Mouse (Mus musculus): ENCODE results near the gene Eri3.

Eri3 gene

DNA sequence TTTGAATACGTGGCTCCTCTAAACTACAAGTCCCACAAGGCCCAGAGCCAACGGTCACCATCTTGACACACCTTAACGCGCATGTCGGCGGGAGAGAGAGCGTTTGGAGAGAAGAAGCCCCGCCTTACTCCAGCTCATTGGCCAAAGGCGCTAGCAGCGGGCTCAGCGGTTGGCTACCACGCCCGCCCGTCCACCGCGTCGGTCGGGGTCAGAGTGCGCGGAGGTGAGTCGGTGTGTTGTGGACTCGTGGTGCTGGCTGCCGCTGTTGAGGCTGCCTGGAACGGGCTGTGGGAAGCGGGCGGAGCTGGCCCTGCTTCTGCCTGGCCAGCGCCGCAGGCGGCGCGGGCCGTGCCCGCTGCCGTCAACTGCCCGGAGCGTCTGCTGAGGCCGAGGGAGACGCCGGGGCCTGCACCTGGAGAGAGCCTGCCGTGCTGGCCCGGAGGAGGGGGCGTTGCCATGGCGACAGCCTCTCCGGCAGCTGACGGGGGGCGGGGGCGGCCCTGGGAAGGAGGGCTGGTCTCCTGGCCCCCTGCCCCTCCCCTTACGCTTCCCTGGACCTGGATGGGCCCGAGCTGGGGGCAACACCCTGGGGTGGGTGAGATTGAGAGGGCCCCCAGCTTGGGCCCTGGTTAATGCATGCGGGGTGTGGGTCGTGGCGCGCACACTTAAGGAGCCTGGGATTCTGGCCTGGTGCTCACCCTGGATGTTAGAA is at the start of gene Eri3:
TSS of gene Eri3 (plus strand) at position 226 of the 712 bp plus-strand sequence.
- DNase-seq, result peak; percentile 100

DNA sequence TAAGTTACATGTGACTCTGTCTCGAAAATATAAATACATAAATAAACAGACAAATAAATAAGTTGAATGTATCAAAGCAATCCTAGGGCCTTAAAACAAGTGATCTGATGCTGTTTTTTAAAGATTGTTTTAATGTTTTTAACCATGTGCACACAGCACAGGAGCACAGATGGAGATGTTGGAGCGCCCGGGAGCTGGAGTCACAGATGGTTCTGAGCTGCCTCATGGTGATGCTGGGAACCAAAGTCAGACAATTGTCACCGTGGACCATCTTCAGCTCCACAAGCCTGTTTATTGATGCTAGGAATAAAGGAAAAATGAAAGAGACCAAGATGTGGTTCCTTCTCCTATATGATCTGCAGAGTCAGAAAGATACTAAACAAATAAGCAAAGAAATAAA is 31.9 kb upstream of the Eri3 start:
- no peak for DNase-seq

DNA sequence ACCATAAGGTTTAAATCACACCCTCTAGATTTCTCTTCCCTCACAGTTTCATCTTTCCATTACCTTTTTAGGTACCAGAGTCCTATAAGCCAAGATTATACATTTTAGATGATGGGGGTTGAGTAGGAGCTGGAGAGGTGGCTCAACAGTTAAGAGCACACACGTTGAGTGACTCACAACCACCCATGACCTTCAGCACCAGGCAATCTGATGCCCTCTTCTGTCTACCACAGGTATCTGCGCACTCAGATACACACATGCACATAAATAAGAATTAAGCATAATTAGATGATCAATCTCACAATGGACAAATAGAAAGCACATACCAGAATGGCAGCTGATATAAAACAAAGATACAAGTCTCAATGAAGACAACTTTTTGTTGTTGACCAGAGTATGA is 28.8 kb upstream of the Eri3 start:
- DNase-seq, result peak; percentile 14

DNA sequence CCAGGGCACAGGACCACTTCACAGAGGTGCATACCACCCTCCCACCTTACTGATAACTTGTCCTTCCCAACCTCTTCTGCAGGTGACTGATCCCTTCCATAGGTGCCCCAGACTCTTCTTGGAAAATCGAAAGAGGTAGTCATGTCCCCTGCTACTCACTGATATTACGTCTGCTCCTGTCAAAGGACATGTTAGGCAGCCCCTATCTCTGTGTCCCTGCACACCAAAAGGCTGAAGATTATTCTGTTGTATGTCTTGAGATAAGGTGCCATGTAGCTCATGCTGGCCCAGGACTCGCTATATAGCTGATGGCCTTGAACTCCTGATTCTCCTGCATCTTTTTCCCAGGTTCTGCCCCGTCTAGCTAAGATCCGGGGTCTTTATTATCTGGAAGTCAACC is 24.2 kb upstream of the Eri3 start:
- DNase-seq, result peak; percentile 65

DNA sequence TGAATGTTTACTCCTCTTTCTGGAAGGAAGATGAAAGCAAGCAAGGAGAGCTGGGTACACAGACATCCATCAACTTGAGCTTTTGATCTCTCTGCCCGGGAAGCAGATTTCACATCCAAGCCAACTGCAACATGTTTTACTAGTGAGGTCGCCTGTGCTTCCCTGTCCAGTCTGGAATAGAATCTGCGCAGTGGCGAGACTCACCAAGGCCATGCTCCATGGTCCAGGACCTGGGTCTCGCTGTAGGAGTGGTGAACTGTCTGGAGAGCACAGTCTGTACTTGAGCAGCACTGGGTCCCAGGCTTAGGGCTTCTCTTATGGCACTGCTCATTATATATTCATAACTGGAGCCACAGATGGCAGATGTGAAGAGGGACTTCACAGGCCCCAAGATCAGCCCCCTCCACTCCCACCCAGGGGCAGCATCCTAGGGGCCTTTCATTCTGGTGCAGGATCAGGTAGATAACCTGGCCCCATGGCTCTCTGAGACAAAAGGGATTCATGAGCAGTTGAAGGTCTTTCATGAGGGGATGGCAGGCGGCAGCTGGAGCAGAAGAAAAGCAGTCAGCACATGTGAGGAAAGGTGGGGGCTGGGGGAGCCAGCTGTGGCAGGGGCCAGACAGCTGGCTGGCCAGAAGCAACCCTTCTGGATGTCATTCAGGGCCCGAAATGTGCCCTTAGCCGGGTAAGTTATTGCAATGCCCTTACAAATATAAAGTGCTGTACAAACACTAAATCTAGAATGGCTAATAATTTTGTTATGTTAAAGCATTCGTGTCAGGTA is 22.9 kb upstream of the Eri3 start:
- peak; percentile 78 for DNase-seq

DNA sequence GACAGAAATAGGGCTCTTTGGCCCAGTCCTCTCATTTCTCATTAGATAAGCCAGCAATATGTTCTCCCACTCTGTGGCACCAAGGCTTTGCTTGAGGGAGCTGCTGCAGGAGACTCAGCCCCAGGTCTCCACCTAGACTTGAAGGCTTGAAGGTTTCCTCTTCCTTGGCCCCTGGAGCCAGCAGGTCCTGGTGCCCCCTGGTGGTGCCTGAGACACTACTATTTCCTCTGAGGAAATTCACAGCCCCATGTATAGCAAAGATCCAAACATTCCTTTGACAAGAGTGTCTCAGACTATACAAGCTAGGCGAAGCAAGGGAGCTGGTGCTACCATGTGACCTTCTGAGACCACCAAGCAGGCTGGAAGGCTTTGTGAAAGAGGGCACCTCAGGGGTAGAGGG is 22.2 kb upstream of the Eri3 start:
- DNase-seq, result peak; percentile 87

DNA sequence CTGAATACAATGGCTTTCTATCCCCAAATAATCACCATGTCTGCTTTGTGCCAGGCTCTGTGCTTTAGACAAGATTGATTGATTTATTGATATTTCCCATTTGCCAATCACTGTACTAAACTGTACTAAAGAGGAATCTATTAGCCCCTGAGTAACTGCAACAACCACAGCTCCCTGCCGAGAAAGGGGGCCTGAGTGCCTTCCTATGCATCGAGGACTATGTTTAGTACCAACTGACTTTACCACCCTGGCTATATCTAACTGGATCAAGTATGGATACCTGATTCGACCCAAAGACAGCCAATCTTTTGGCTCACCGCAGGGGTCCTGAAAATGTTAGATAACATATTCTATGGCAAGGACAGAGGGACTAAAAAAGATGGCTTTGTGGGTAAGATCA is 20.3 kb upstream of the Eri3 start:
- peak; percentile 64 for DNase-seq

DNA sequence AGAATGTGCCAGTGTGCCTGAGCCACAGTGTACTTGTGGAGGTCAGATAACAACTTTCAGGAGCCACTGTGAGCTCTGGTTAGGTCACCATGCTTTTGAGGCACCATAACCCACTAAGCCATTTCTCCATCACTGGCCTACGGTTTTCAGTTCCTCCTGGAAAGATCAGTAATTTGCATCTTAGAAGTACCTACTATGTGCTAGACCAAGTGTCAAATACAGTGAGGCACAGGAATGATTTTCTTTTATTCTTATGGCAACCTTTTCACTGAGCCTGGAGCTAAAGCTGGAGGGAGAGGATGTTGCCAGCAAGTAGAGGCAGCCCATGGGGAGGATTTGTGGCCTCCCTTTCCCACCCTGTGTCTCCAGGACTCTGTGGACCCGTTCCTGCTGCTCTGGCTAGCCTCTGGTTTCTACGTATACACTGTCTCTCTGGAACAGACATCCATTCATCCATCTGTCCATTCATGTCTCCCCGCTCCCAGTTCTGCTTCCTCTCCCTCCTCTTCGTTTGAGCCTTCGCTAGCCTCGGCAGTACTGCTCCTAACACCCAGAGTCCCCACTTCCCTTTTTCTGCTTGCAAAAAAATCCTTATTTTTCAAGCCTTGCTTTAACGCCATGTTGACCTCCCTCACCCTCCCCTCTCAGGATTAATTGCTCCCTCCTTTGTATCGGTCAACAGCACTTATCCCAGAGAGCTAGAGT is 14.5 kb upstream of the Eri3 start:
- DNase-seq, result peak; percentile 67

DNA sequence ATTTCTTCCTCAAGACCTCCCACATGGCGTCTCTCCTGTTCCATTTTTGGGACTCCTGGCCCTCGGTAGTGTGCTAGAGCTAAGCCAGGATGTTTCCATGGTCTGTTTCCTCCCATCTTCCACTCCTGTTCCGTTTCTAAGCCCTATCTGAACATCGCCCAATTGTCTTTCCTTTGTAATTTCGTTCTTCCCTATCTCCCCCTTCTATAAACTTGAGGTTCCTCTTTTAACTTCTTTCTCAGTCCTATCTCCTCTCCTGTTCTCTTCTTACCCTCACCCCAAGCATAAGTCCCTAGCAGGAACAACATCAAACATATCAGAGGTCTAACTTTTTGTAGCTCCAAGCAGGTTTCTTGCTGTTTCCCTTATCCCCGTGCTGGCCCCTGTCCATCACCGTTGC is 13.2 kb upstream of the Eri3 start:
- no peak for DNase-seq

DNA sequence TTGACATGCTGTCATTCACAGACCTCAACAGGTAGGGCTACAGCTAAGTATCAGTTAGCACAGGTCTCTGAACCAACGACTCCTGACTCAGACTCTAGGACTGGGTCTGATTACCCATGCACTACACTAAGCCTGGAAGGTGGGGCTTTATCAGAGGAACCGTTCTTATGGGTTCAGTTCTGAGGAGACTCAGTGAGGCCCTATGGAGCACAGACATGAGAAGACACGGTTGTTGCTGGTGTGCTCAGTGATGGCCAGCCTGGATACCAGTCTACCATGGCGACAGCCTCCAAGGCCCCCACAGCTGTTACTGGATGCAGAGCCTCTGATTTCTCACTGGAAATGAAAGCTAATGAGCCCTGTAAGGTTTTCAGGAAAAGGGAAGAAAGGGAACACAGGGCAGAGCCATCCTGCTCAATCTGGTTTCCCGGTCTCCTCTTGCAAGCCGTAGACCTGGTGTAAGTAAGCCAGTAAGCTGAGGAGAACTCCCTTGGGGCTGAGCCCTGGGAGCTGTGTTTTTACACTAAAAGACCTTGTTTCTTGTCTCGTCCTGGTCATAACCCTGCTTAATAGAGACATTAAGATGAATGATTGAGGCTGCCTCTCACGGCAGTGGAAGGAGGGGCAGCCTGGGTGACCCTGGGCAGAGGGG is 10.7 kb upstream of the Eri3 start:
- peak; percentile 67 for DNase-seq

DNA sequence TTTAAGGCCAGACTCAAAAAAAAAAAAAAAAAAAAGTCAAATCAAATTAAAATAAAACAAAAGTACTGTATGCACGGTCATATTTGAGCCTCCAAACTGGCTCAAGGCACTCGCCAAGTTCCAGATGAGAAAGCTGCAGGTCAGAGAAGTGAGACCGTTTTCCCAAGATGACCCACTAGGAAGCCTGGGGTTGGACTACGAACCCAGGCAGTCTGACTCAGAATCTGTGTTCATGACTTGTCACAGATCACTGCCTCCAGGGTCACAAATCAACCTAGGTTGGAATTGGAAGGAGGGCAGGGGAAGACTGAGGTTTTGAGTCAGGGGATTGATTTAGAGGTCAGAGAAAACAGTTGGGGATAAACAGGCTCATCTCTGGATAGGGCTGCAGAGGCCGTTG is 9.6 kb upstream of the Eri3 start:
- DNase-seq, result peak; percentile 29

DNA sequence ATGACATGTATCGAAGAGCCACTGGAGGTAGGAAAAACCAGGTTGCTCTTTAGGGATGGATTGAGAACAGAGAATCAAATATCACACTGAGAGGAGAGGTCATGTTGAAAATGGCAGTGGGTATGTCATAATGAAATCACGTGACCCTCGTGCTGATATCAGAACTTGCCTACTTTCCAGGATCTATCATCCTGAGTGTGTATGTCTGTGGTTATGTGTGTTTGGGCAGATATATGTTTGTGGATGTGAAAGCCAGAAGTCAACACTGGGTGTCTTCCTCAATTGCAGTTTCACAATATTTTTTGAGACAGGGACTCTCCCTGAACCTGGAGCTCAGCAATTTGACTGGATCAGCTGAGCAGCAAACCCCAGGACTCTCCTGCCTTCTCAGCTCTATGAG is 4.7 kb upstream of the Eri3 start:
- DNase-seq, result no peak

DNA sequence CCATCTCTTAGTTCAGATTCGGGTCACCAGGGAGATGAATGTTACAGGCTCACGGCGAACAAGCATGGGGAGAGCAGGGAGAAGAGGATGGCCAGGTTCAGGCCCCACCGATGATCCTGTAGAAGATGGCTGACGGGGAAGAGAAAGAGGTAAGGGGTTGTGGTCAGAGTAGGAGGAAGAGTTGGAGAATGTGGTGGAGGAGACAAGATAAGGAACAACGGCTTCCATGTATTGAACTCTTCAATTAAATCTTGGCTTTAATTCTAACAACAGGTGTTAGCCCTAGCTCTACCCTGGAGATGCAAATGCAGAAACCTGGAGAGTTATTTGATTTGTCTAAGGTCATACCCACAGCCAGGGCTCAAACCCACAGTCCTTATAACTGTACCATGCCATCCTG is 3.5 kb upstream of the Eri3 start:
- DNase-seq, result no peak

DNA sequence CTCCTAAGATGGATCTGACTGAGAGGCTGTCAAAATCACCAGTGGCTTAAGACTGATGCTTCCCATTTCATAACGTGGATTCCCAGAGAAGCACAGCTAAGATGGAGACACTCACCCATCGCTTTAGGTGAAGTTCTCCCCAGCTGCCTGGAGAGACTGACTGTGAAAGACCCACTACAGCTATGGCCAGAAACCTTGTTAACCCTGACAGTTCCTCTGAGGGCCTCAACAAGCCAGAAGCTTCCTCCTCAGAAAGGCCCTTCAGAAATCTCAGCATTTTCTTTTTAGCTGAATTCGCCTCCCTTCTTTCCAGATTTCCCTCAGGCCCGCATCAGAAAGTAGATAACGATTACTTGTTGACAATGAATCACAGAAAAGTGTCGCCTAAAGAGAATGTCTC is 589 bp upstream of the Eri3 start:
- DNase-seq, result no peak

DNA sequence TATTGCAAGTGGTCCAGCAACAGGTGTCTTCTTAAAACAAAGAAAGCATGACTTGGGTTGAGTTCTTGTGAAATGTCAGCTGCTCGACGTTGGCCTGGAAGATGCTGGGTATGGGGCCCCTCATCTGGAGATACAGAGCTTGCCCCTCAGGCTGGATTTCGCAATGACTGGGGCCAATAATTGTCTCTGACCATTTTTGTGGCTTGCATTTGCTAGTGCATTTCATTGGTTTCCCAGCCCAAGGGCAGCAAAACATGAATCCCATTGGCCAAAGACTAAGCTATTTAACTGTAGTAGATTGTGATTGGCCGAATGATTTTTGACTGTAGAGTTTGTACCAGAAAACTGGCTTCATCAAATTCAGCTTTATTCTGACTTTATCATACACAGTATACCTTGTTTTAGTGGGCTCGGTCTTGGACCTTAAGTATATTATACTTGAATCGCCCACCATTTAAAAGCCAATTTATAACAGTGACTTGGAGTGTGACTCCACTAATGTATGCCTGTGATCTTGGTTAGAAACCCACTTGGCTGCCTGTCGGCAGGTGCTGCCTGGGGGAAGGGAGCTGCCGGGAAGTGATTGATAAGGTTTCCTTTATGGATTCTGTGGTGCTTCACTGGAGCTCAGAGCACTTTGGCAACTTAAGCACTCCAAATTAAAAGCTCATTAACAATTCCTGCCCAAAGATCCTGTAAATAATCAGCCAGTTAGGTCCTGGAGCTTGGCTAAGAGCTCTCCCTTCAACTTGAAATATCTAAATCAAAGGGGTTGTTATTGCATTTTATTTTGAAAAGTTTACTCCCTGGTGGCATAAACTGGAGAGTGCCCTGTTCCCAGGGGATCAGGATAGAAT is 1.2 kb downstream of the Eri3 start:
- DNase-seq, result no peak

DNA sequence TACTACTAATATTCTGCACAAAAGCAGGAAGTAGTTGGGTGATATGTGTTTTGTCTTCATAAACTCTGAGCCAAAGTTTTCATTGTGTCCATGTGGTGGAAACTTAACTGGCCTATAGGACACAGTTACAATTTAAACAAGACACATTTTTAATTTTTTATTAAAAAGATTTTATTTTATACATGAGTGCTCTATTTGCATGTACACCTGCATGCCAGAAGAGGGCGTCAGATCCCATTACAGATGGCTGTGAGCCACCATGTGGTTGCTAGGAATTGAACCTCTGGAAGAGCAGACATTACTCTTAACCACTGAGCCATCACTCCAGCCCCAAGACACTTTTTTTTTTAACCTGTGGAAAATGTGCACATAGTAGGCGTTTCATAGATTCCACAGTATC is 5.3 kb downstream of the Eri3 start:
- no peak for DNase-seq

DNA sequence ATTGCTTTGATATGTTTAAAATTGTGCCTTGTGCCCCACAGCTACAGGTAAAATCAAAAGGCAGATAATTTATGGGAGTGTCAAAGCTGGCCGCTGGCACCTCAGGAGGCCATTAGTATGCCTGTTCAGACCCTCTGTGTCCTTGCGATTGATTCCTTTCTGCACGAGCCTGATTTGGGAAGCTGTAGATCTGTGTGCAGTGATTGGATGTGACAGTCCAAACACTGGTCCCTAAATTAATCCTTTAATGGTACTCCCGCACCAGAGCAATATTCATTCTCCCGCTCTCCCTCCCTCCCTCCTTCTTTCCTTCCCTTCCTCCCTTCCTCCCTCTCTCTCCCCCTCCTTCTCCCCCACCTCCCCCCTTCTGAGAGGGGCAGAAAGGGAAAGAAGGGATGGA is 6.2 kb downstream of the Eri3 start:
- no peak for DNase-seq

DNA sequence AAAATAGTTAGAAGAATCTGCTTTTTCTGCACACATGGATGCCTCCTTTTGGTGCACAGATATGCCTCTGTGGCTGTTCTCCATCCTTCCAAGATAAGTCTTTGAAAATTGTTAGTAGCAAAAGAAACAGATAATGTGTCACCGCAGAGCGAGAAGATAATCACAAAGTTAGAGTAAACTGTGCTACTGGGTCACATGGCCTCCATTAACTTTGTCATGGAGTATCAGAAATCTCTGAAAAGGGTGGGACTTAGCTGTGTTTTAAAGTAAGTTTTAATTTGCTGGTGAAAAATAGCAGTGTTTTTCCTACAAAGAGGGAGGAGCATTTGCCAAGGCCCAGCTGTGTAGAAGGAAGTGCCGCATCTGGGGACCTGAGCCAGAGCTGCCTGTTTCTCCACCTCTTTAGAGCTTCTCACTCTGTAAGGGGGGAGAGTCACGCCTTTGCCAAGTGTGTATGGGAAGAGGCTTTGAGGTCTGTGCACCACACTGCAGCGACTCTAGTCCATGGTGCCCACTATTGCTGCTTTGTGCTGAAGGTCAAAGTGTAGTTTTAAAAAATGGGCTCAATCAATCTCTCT is 7.0 kb downstream of the Eri3 start:
- DNase-seq, result peak; percentile 92

DNA sequence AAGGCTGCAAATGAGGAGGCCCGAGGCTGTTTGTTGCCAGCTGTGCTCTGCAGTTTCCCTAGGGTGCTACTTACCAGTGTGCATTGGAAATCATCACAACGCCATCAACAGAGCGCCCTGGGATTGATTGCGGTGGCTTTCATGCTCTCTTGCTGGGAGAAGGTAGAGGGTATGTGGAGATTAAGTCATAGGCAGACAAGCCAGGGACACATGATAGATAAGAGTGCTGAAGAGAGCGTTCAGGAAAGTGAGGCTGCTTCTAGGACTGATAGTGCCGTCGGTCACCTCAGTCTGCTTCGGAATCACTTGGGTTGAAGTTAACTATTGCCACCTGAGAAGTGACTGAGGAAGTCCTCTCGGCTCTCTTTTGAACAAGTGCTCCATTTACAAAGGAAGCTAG is 13.8 kb downstream of the Eri3 start:
- no peak for DNase-seq

DNA sequence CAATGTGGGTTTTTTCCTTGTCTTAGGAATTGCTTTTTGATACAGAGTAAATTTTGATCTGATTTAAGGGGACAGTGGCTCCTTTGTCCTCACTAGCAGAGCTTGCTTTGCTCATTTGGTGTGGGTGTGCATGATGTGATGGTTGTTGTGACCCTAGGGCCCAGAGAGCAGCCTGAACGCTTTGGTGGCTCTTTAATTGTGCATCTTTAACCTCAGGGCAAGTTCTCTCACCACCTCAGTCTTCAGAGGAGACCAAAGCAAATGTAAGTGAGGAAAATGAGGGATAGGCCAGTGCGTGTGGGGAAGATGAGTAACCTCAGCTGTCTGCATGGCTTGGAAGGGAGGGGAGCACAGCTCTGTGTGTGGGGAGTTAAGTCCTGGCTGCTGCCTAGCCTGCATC is 18.7 kb downstream of the Eri3 start:
- no peak for DNase-seq

DNA sequence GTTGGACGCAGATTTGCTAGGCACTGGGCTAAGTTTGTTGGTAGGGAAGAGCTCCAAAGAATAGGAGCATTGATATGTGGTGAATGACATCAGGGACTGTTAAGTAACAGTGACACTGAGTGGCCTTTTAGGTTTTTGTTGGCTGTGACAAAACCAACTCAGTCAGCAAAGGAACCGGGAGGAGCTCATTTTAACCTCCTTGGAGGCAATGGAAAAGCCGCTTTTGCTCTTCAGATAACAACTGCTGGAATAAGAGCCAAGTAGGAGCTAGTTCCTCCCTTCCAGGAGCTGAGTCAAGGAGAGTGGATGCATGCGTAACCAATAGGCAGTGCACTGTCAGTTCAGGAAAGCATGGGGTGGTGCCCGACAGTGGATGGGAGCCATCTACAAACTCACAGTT is 20.8 kb downstream of the Eri3 start:
- peak; percentile 95 for DNase-seq

DNA sequence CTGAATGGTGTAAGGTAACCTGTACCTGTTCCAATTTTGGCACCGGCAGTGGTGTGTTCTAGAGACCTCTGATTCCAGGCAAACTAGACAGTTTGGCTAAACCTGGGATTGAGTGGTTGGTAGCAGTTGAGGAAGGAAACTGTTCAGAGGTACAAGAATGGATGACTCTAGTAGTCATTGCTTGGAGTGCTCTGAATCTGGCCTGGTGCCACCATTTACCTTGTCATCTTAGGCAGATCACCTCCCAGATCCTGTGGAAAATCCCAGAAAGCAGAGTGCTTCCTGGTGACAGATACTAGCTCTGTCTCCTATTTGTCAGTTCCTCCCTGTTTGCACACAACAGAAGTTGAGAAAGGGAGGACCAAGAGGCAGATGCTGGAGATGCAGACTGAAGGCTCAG is 27.4 kb downstream of the Eri3 start:
- DNase-seq, result no peak
